Mouse (Mus musculus) CH12.LX (cell line): Measurements from ENCODE around the gene 4930548H24Rik. TPM values are rescaled to one million over a fixed set of nuclear protein-coding genes. Genes with fewer than 3 reads are reported as not detected.

ENCODE experiments used
- DNase-seq: peaks from one replicate; pipeline ENCODE4 v3.0.0-alpha.2; 2013; ENCODE audit errors: extremely low read depth
- H3K27ac ChIP-seq: 2 replicates; pipeline ENCODE4 v1.5.1; 2012; ENCODE audit warnings: low read depth, mild to moderate bottlenecking, control low read depth, moderate library complexity; ENCODE audit not compliant: insufficient read depth
- H3K27me3 ChIP-seq: replicated peaks from 2 replicates; pipeline ENCODE3; 2012; ENCODE audit warnings: inconsistent platforms
- H3K36me3 ChIP-seq, 2 experiments: replicated peaks in 1 of 2; 2 replicates each; pipeline versions ENCODE3 to v1.6.1; 2012; ENCODE audit warnings: inconsistent platforms in 1 of 2, low read length in 1 of 2, mild to moderate bottlenecking in 1 of 2, mixed read lengths in 1 of 2, moderate library complexity in 1 of 2; ENCODE audit not compliant: control insufficient read depth in 1 of 2, insufficient read depth in 1 of 2
- H3K4me1 ChIP-seq, 2 experiments: 2 replicates each; pipeline ENCODE4 v1.6.1; 2012; ENCODE audit warnings: inconsistent platforms in 1 of 2, moderate library complexity in 1 of 2; ENCODE audit not compliant: insufficient read depth in 2 of 2, control insufficient read depth in 1 of 2
- H3K4me2 ChIP-seq: 2 replicates; pipeline ENCODE4 v1.6.1; 2012; ENCODE audit warnings: low read depth, mild to moderate bottlenecking, control low read depth; ENCODE audit not compliant: poor library complexity, insufficient read depth, severe bottlenecking
- H3K4me3 ChIP-seq, 3 experiments: fragments of 150-350 bp in 1 of 3; sonication (generic) in 1 of 3; replicated peaks in 1 of 3; 2 replicates each; pipeline versions ENCODE3 to v1.5.1; 2011 to 2012; ENCODE audit warnings: low read depth in 2 of 3, low read length in 2 of 3, mild to moderate bottlenecking in 2 of 3, moderate library complexity in 2 of 3, control low read depth in 1 of 3, improper control_type of control experiment in 1 of 3, inconsistent platforms in 1 of 3, mixed read lengths in 1 of 3; ENCODE audit not compliant: poor library complexity in 1 of 3
- H3K79me2 ChIP-seq: replicated peaks from 2 replicates; pipeline ENCODE4 v1.6.1; 2012; ENCODE audit warnings: mild to moderate bottlenecking, moderate library complexity; ENCODE audit not compliant: control insufficient read depth, poor library complexity, insufficient read depth, severe bottlenecking; ENCODE audit errors: extremely low read depth
- H3K9ac ChIP-seq: 2 replicates; pipeline ENCODE4 v1.6.1; 2012; ENCODE audit warnings: low read depth, mild to moderate bottlenecking, control low read depth, moderate library complexity; ENCODE audit not compliant: insufficient read depth
- H3K9me3 ChIP-seq: replicated peaks from 2 replicates; pipeline ENCODE3; 2012; ENCODE audit warnings: low read length, inconsistent platforms, mixed read lengths
- CHD2 ChIP-seq: IDR thresholded peaks from 2 replicates; pipeline ENCODE4 v1.6.1; 2011; ENCODE audit warnings: low read length, improper control_type of control experiment
- EP300 ChIP-seq: IDR thresholded peaks from 2 replicates; pipeline ENCODE4 v1.6.1; 2011; ENCODE audit warnings: low read length, improper control_type of control experiment
- ETS1 ChIP-seq: conservative IDR thresholded peaks from 2 replicates; pipeline ENCODE4 v1.6.1; 2012; ENCODE audit warnings: low read depth, mild to moderate bottlenecking, inconsistent platforms, low read length, improper control_type of control experiment, moderate library complexity
- GABPA ChIP-seq: IDR thresholded peaks from 2 replicates; pipeline ENCODE4 v1.6.1; 2012; ENCODE audit warnings: low read depth, low read length, improper control_type of control experiment, inconsistent platforms; ENCODE audit not compliant: insufficient replicate concordance
- HCFC1 ChIP-seq: IDR thresholded peaks from 2 replicates; pipeline ENCODE4 v1.6.1; 2012; ENCODE audit warnings: low read depth, mild to moderate bottlenecking, inconsistent platforms, low read length, improper control_type of control experiment
- IRF4 ChIP-seq: IDR thresholded peaks from 2 replicates; pipeline ENCODE4 v1.6.1; 2014; ENCODE audit warnings: low read depth, mild to moderate bottlenecking, inconsistent platforms, low read length, improper control_type of control experiment
- JUND ChIP-seq: conservative IDR thresholded peaks from 2 replicates; pipeline ENCODE4 v1.6.1; 2011; ENCODE audit warnings: low read depth, low read length, improper control_type of control experiment
- KAT2A ChIP-seq: IDR thresholded peaks from 2 replicates; pipeline ENCODE4 v1.6.1; 2012; ENCODE audit warnings: low read length, improper control_type of control experiment, inconsistent platforms; ENCODE audit not compliant: insufficient replicate concordance
- MAFK ChIP-seq: IDR thresholded peaks from 2 replicates; pipeline ENCODE4 v1.6.1; 2011; ENCODE audit warnings: low read length, improper control_type of control experiment; ENCODE audit not compliant: insufficient replicate concordance
- MAZ ChIP-seq: IDR thresholded peaks from 2 replicates; pipeline ENCODE4 v1.6.1; 2012; ENCODE audit warnings: low read depth, mild to moderate bottlenecking, inconsistent platforms, low read length, improper control_type of control experiment, moderate library complexity
- MEF2A ChIP-seq: IDR thresholded peaks from 2 replicates; pipeline ENCODE4 v1.6.1; 2014; ENCODE audit warnings: low read depth, mild to moderate bottlenecking, inconsistent platforms, low read length, improper control_type of control experiment, borderline replicate concordance
- MXI1 ChIP-seq: IDR thresholded peaks from 2 replicates; pipeline ENCODE4 v1.6.1; 2011; ENCODE audit warnings: mild to moderate bottlenecking, low read depth, low read length, improper control_type of control experiment
- NELFE ChIP-seq: IDR thresholded peaks from 2 replicates; pipeline ENCODE4 v1.6.1; 2011; ENCODE audit warnings: low read depth, low read length, improper control_type of control experiment
- NRF1 ChIP-seq: IDR thresholded peaks from 2 replicates; pipeline ENCODE4 v1.6.1; 2014; ENCODE audit warnings: low read depth, mild to moderate bottlenecking, inconsistent platforms, low read length, improper control_type of control experiment, moderate library complexity
- PAX5 ChIP-seq: IDR thresholded peaks from 2 replicates; pipeline ENCODE4 v1.6.1; 2012; ENCODE audit warnings: low read length, inconsistent platforms, mixed read lengths
- POLR2A ChIP-seq: IDR thresholded peaks from 2 replicates; pipeline ENCODE4 v1.6.1; 2011; ENCODE audit warnings: low read depth, mild to moderate bottlenecking, improper control_type of control experiment, low read length
- POLR2AphosphoS2 ChIP-seq: IDR thresholded peaks from 2 replicates; pipeline ENCODE4 v1.6.1; 2011; ENCODE audit warnings: low read depth, low read length, improper control_type of control experiment
- TBP ChIP-seq: conservative IDR thresholded peaks from 2 replicates; pipeline ENCODE4 v1.6.1; 2011; ENCODE audit warnings: low read depth, low read length, improper control_type of control experiment
- ZMIZ1 ChIP-seq: IDR thresholded peaks from 2 replicates; pipeline ENCODE4 v1.6.1; 2012; ENCODE audit warnings: low read depth, mild to moderate bottlenecking, inconsistent platforms, low read length, improper control_type of control experiment
- ZNF384 ChIP-seq: IDR thresholded peaks from 2 replicates; pipeline ENCODE4 v1.6.1; 2012; ENCODE audit warnings: low read depth, low read length, improper control_type of control experiment, inconsistent platforms
- dilution Hi-C: fragments of 300-500 bp; cut with MboI; formaldehyde crosslinking; loops from 2 replicates; pipeline ENCODE4 v1.14.3; 2020; ENCODE audit warnings: low sequenced_read_pairs; ENCODE audit not compliant: extremely low pct_unique_long_range_greater_than_20kb, extremely low pct_ligation_motif_present
- in situ Hi-C: fragments of 300-500 bp; cut with MboI; formaldehyde crosslinking; loops from 3 replicates; pipeline ENCODE4 v1.14.3; 2019; ENCODE audit warnings: low sequenced_read_pairs, low pct_ligation_motif_present, low pct_unique_long_range_greater_than_20kb, mixed read lengths
- polyA plus RNA-seq: library from polyadenylated mRNA; unstranded; fragments of >175 nt; gene quantifications from 2 replicates; pipeline ENCODE4 v1.2.1, GENCODE M21; 2012; ENCODE audit warnings: low read depth; ENCODE audit not compliant: insufficient read length
- total RNA-seq, 2 experiments: library from RNA; depleted of rRNA; stranded (reverse); fragments of 300-350 nt in 1 of 2; fragments of >200 nt in 1 of 2; gene quantifications; 2 replicates each; pipeline ENCODE4 v1.2.3; 2012 to 2014

4930548H24Rik gene
- total and polyA plus RNA-seq, 3 experiments: not detected

- DNase-seq: no peak
- H3K9ac ChIP-seq: no peak overlapping the region
- dilution Hi-C loops (no loop called here), in situ Hi-C loops (no loop called here)
- H3K27ac ChIP-seq: no peak overlapping the region
- no peaks in the 10 kb centered on the region for H3K4me1 ChIP-seq
- H3K36me3 ChIP-seq: peaks cover 42 to 79% of the 10 kb centered on the region in 2 experiments
- no peaks in the 10 kb centered on the region for H3K79me2 ChIP-seq
- TF ChIP-seq CHD2: no peak
- no peak for TF ChIP-seq NELFE
- TF ChIP-seq GABPA: no peak
- no peak for TF ChIP-seq JUND
- no peak for TF ChIP-seq POLR2AphosphoS2
- TF ChIP-seq HCFC1: no peak
- TF ChIP-seq POLR2A: no peak
- no peak for TF ChIP-seq MAZ
- TF ChIP-seq TBP: no peak
- TF ChIP-seq EP300: no peak
- no peak for TF ChIP-seq MXI1
- TF ChIP-seq MAFK: no peak
- H3K4me2 ChIP-seq: no peak overlapping the region
- no peaks in the 10 kb centered on the region for H3K27me3 ChIP-seq
- no peak overlapping the region for H3K4me3 ChIP-seq
- no peaks in the 10 kb centered on the region for H3K9me3 ChIP-seq
Measured at GRCm38 (mm10) chr5:31480536-31480935, 5.0 kb upstream of the 4930548H24Rik start.

GRCm38 (mm10) chr5:31487889-31488288, 2.3 kb downstream of the 4930548H24Rik start:
- Histone ChIP-seq H3K4me1 (peaks cover 0 to 2% of the 10 kb centered on the region in 2 experiments; a peak in 1 of 4 replicates), H3K27me3 (peaks cover 11% of the 10 kb centered on the region), H3K79me2 (no peaks in the 10 kb centered on the region), H3K36me3 (peaks cover 2 to 12% of the 10 kb centered on the region in 2 experiments), H3K9ac (no peak overlapping the region), H3K27ac (no peak overlapping the region), H3K9me3 (peaks cover 6% of the 10 kb centered on the region), H3K4me3 (no peak overlapping the region), H3K4me2 (no peak overlapping the region)
- dilution Hi-C loops (no loop called here), in situ Hi-C loops (no loop called here)
- no peak for DNase-seq
- TF ChIP-seq KAT2A: no peak
- TF ChIP-seq MEF2A: no peak
- TF ChIP-seq JUND: no peak
- no peak for TF ChIP-seq NRF1
- no peak for TF ChIP-seq ETS1
- no peak for TF ChIP-seq PAX5
- TF ChIP-seq IRF4: no peak
- no peak for TF ChIP-seq NELFE
- TF ChIP-seq GABPA: no peak
- no peak for TF ChIP-seq ZNF384
- TF ChIP-seq ZMIZ1: no peak
- TF ChIP-seq MAFK: no peak
- TF ChIP-seq, all 38 proteins: peak for 0
